Mouse (Mus musculus) C2C12 (cell line): ENCODE measurements around the gene Icam2. TPM values are rescaled to one million over a fixed set of nuclear protein-coding genes. Genes with fewer than 3 reads are reported as not detected.

Source experiments
- H3K27me3 ChIP-seq: one replicate; pipeline ENCODE4 v1.6.1; 2011; ENCODE audit not compliant: control insufficient read depth, insufficient read depth, insufficient read length
- H3K36me3 ChIP-seq: one replicate; pipeline ENCODE4 v1.6.1; 2011; ENCODE audit not compliant: control insufficient read depth, insufficient read depth
- H3K4me3 ChIP-seq: one replicate; pipeline ENCODE4 v1.5.1; 2011; ENCODE audit warnings: mild to moderate bottlenecking, control low read depth; ENCODE audit not compliant: poor library complexity, insufficient read depth, severe bottlenecking
- H3K79me2 ChIP-seq: one replicate; pipeline ENCODE4 v1.6.1; 2011; ENCODE audit not compliant: control insufficient read depth, insufficient read depth
- H3K79me3 ChIP-seq: one replicate; pipeline ENCODE4 v1.6.1; 2011; ENCODE audit warnings: low read depth, control low read depth
- H3ac ChIP-seq: one replicate; pipeline ENCODE3; 2011; ENCODE audit warnings: low read depth; ENCODE audit not compliant: control insufficient read depth, insufficient read length
- CEBPB ChIP-seq: IDR thresholded peaks from one replicate; pipeline ENCODE4 v1.6.1; 2011; ENCODE audit warnings: low read depth, mild to moderate bottlenecking, control low read depth, moderate library complexity
- CTCF ChIP-seq: IDR thresholded peaks from one replicate; pipeline ENCODE4 v1.5.1; 2011; ENCODE audit not compliant: control insufficient read depth, insufficient read depth, insufficient read length
- FOSL1 ChIP-seq: IDR thresholded peaks from one replicate; pipeline ENCODE4 v1.8.0; 2011; ENCODE audit warnings: mild to moderate bottlenecking, low read length; ENCODE audit not compliant: poor library complexity, insufficient read depth, severe bottlenecking
- MAX ChIP-seq: IDR thresholded peaks from one replicate; pipeline ENCODE4 v1.6.1; 2011; ENCODE audit warnings: mild to moderate bottlenecking, control low read depth
- MYOD1 ChIP-seq: IDR thresholded peaks from one replicate; pipeline ENCODE4 v1.6.1; 2011; ENCODE audit warnings: low read depth; ENCODE audit not compliant: control insufficient read depth, insufficient read length
- MYOG ChIP-seq: IDR thresholded peaks from one replicate; pipeline ENCODE4 v1.6.1; 2011; ENCODE audit not compliant: control insufficient read depth, insufficient read length; ENCODE audit errors: extremely low read depth
- USF1 ChIP-seq: IDR thresholded peaks from one replicate; pipeline ENCODE4 v1.6.1; 2011; ENCODE audit warnings: low read depth, mild to moderate bottlenecking, control low read depth, moderate library complexity
- polyA plus RNA-seq: library from polyadenylated mRNA; unstranded; fragments of >200 nt; fragmentation: generic; extraction: Trizol; gene quantifications from one replicate; pipeline ENCODE4 v1.2.1, GENCODE M21; 2012; ENCODE audit warnings: missing spikeins

Icam2 gene
- polyA plus RNA-seq, 1 experiment, result not detected

GRCm38 (mm10) chr11:106381011-106381410 lies 6.9 kb downstream of the Icam2 start:
- no peak overlapping the region for H3ac ChIP-seq
- TF ChIP-seq CTCF, result no peak
- TF ChIP-seq MAX, result no peak
- TF ChIP-seq USF1, result no peak
- no peak for TF ChIP-seq MYOG
- no peak for TF ChIP-seq FOSL1
- TF ChIP-seq CEBPB, result no peak
- TF ChIP-seq MYOD1, result no peak
- no peaks in the 10 kb centered on the region for H3K79me2 ChIP-seq
- no peaks in the 10 kb centered on the region for H3K79me3 ChIP-seq
- H3K36me3 ChIP-seq, result no peaks in the 10 kb centered on the region
- H3K27me3 ChIP-seq, result peaks cover 40% of the 10 kb centered on the region
- no peak overlapping the region for H3K4me3 ChIP-seq

- no peaks in the 10 kb centered on the region for H3K79me3 ChIP-seq
Observed at GRCm38 (mm10) chr11:106374979-106375378, 12.9 kb downstream of the Icam2 start.

GRCm38 (mm10) chr11:106374559-106374958 lies 13.3 kb downstream of the Icam2 start:
- TF ChIP-seq MAX (no peak), MYOD1 (no peak), CEBPB (no peak), CTCF (no peak), FOSL1 (no peak), USF1 (no peak), MYOG (no peak)
- Histone ChIP-seq H3K79me2 (no peaks in the 10 kb centered on the region), H3K4me3 (no peak overlapping the region), H3K36me3 (no peaks in the 10 kb centered on the region), H3K79me3 (no peaks in the 10 kb centered on the region), H3K27me3 (peaks cover 58% of the 10 kb centered on the region), H3ac (no peak overlapping the region)

More at GRCm38 (mm10) chr11:106374979-106375378, 12.9 kb downstream of the Icam2 start:
- TF ChIP-seq MYOD1 (no peak), CTCF (no peak), USF1 (no peak), FOSL1 (no peak), CEBPB (no peak), MAX (no peak), MYOG (no peak)
- Histone ChIP-seq H3K36me3 (no peaks in the 10 kb centered on the region), H3K27me3 (peaks cover 62% of the 10 kb centered on the region), H3ac (no peak overlapping the region), H3K4me3 (no peak overlapping the region), H3K79me2 (no peaks in the 10 kb centered on the region)

- Histone ChIP-seq H3K79me3 (no peaks in the 10 kb centered on the region), H3K27me3 (peaks cover 57% of the 10 kb centered on the region), H3K36me3 (no peaks in the 10 kb centered on the region), H3K4me3 (no peak overlapping the region), H3K79me2 (no peaks in the 10 kb centered on the region), H3ac (no peak overlapping the region)
- no peak for TF ChIP-seq CEBPB
- TF ChIP-seq USF1, result no peak
- TF ChIP-seq FOSL1, result no peak
- TF ChIP-seq CTCF, result no peak
- TF ChIP-seq MAX, result no peak
- TF ChIP-seq MYOG, result no peak
- no peak for TF ChIP-seq MYOD1
Observed at GRCm38 (mm10) chr11:106373998-106374397, 13.9 kb downstream of the Icam2 start.

GRCm38 (mm10) chr11:106366316-106366715 lies 21.6 kb downstream of the Icam2 start:
- no peak overlapping the region for H3ac ChIP-seq
- H3K4me3 ChIP-seq, result no peak overlapping the region
- H3K36me3 ChIP-seq, result no peaks in the 10 kb centered on the region
- TF ChIP-seq CTCF (peak; percentile 80), MYOG (no peak)
- no peaks in the 10 kb centered on the region for H3K79me2 ChIP-seq
- H3K79me3 ChIP-seq, result no peaks in the 10 kb centered on the region
- peaks cover 16% of the 10 kb centered on the region for H3K27me3 ChIP-seq

- Histone ChIP-seq H3K36me3 (no peaks in the 10 kb centered on the region), H3ac (no peak within 1 kb of the TSS), H3K79me2 (no peaks in the 10 kb centered on the region), H3K27me3 (peaks cover 16% of the 10 kb centered on the region), H3K4me3 (no peak within 1 kb of the TSS), H3K79me3 (no peaks in the 10 kb centered on the region)
- TF ChIP-seq FOSL1 (no peak), MYOG (no peak), USF1 (no peak)
Observed at GRCm38 (mm10) chr11:106365366-106365765, 22.5 kb downstream of the Icam2 start, which contains the start of gene Prr29. Gene Prr29, plus strand, starts transcription at chr11:106365472.
